Mouse (Mus musculus): Measurements from ENCODE around the gene Pde2a.

DNA sequence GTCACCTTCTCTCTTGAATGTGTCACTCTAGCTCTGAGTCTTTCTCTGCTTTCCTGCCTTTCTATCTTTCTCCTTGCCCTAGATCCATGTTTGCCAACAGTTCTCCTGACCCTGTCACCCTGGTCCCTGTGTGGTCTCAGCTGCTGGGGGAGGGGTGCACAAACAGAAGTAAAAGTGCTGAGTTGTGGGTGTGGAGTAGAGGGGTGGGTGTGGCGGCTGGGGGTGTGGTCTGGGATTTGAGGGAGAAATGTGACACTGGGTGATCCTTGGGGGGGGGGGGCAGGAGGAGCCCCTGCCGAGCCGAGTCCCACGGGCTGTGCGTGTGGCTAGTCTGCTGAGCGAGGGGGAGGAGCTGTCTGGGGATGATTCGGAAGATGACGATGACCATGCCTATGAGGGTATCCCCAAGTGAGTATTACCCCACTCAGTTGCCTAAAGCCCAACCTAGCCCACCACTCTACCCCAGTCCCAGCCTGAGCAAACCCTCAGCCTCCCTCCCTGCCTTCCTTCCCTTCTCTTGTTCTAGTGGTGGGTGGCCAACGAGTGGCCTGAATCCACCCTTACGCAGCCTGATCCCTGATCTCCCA is 35.5 kb upstream of the Pde2a start:
- TF ChIP-seq POLR2A (IDR thresholded peaks at IDR 0.05; ENCODE audit: insufficient read depth, low read length) (no peak), CTCF (IDR thresholded peaks at IDR 0.05; ENCODE audit: low read depth, low read length) (no peak), EP300 (IDR thresholded peaks at IDR 0.05; ENCODE audit: insufficient read depth, low read depth, low read length) (no peak)

Data from ES-Bruce4 (cell line).